Mouse (Mus musculus): Measurements from ENCODE around the gene Serpina3m. TPM values are rescaled to one million over a fixed set of nuclear protein-coding genes. Genes with fewer than 3 reads are reported as not detected.
"Not testable (repeated sequence)": the region's sequence is repeated elsewhere in the genome, so short reads cannot be mapped to it uniquely, and the experiment has no call there.

Serpina3m gene
- polyA plus RNA-seq, 1 experiment, result 0.18 TPM

GRCm38 (mm10) chr12:104356006-104356405 is 17.7 kb downstream of the Serpina3m start:
- H3K27ac ChIP-seq (ENCODE audit: control insufficient read depth, insufficient read depth, low read length), result no peak overlapping the region
- no peak overlapping the region for H3K4me3 ChIP-seq (ENCODE audit: control insufficient read depth, insufficient read depth, low read length)
- WGBS, result 23% methylated on average over 3 of the region's 3 CpGs
- no peaks in the 10 kb centered on the region for H3K27me3 ChIP-seq (ENCODE audit: control insufficient read depth, insufficient read depth, low read length)
- TF ChIP-seq CTCF (IDR thresholded peaks at IDR 0.05; ENCODE audit: borderline replicate concordance, control insufficient read depth, extremely low read depth, insufficient read depth, low read length, poor library complexity) (no peak), POLR2A (IDR thresholded peaks at IDR 0.05; ENCODE audit: control insufficient read depth, extremely low read depth, insufficient read depth, low read length, poor library complexity) (no peak)
- no peaks in the 10 kb centered on the region for H3K4me1 ChIP-seq (replicated peaks; ENCODE audit: control insufficient read depth, insufficient read depth, low read length)
- no peaks in the 10 kb centered on the region for H3K36me3 ChIP-seq (ENCODE audit: control insufficient read depth, insufficient read depth, low read length)
- DNase-seq, result no peak

DNA sequence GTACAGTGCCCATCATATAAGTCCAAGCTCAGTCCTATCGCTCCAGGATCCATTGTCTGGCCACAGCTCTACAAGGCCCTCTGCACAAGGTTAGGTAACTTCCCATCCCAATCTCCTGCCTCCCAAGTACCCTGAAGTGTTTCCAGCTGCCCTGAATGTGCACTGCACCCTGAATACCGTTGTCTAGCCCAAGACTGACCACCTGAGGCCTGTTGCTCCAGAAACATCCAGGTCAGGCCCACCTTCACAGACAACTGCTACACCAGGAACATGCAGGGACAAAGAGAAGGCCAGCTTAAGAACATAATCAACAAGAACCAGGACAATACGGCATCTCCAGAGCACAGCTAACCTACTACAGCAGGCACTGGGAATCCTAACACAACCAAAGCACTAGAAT is 31.7 kb downstream of the Serpina3m start:
- no peaks in the 10 kb centered on the region for H3K27me3 ChIP-seq (ENCODE audit: control insufficient read depth, insufficient read depth, low read length)
- no peak for DNase-seq
- H3K36me3 ChIP-seq (ENCODE audit: control insufficient read depth, insufficient read depth, low read length), result no peaks in the 10 kb centered on the region
- no peaks in the 10 kb centered on the region for H3K4me1 ChIP-seq (replicated peaks; ENCODE audit: control insufficient read depth, insufficient read depth, low read length)
- H3K27ac ChIP-seq (ENCODE audit: control insufficient read depth, insufficient read depth, low read length), result no peak overlapping the region
- 87% methylated on average over 3 of the region's 3 CpGs for WGBS
- no peak overlapping the region for H3K4me3 ChIP-seq (ENCODE audit: control insufficient read depth, insufficient read depth, low read length)
- TF ChIP-seq CTCF (IDR thresholded peaks at IDR 0.05; ENCODE audit: borderline replicate concordance, control insufficient read depth, extremely low read depth, insufficient read depth, low read length, poor library complexity) (no peak), POLR2A (IDR thresholded peaks at IDR 0.05; ENCODE audit: control insufficient read depth, extremely low read depth, insufficient read depth, low read length, poor library complexity) (no peak)

GRCm38 (mm10) chr12:104377179-104377578 is 38.9 kb downstream of the Serpina3m start:
- not testable (repeated sequence) for DNase-seq; H3K4me1 ChIP-seq (replicated peaks; ENCODE audit: control insufficient read depth, insufficient read depth, low read length)
- 91% methylated on average over 5 of the region's 5 CpGs for WGBS

GRCm38 (mm10) chr12:104378351-104378750 is 40.1 kb downstream of the Serpina3m start:
- WGBS, result 93% methylated on average over 2 of the region's 2 CpGs
- DNase-seq; H3K4me1 ChIP-seq (replicated peaks; ENCODE audit: control insufficient read depth, insufficient read depth, low read length); H3K27ac ChIP-seq (ENCODE audit: control insufficient read depth, insufficient read depth, low read length); H3K4me3 ChIP-seq (ENCODE audit: control insufficient read depth, insufficient read depth, low read length); H3K27me3 ChIP-seq (ENCODE audit: control insufficient read depth, insufficient read depth, low read length); H3K36me3 ChIP-seq (ENCODE audit: control insufficient read depth, insufficient read depth, low read length): not testable (repeated sequence)

More at GRCm38 (mm10) chr12:104377179-104377578, 38.9 kb downstream of the Serpina3m start:
- not testable (repeated sequence) for H3K36me3 ChIP-seq (ENCODE audit: control insufficient read depth, insufficient read depth, low read length); H3K4me3 ChIP-seq (ENCODE audit: control insufficient read depth, insufficient read depth, low read length); H3K27ac ChIP-seq (ENCODE audit: control insufficient read depth, insufficient read depth, low read length); H3K27me3 ChIP-seq (ENCODE audit: control insufficient read depth, insufficient read depth, low read length)

- WGBS, result 72% methylated on average over 5 of the region's 5 CpGs
- DNase-seq, result not testable (repeated sequence)
These were observed 40.5 kb downstream of the Serpina3m start for GRCm38 (mm10) chr12:104378815-104379214.

GRCm38 (mm10) chr12:104379856-104380255 is 41.6 kb downstream of the Serpina3m start:
- Histone ChIP-seq H3K4me3 (ENCODE audit: control insufficient read depth, insufficient read depth, low read length) (no peak overlapping the region), H3K27ac (ENCODE audit: control insufficient read depth, insufficient read depth, low read length) (no peak overlapping the region), H3K36me3 (ENCODE audit: control insufficient read depth, insufficient read depth, low read length) (no peaks in the 10 kb centered on the region), H3K4me1 (replicated peaks; ENCODE audit: control insufficient read depth, insufficient read depth, low read length) (no peaks in the 10 kb centered on the region), H3K27me3 (ENCODE audit: control insufficient read depth, insufficient read depth, low read length) (no peaks in the 10 kb centered on the region)
- no peak for TF ChIP-seq POLR2A (IDR thresholded peaks at IDR 0.05; ENCODE audit: control insufficient read depth, extremely low read depth, insufficient read depth, low read length, poor library complexity)
- TF ChIP-seq CTCF (IDR thresholded peaks at IDR 0.05; ENCODE audit: borderline replicate concordance, control insufficient read depth, extremely low read depth, insufficient read depth, low read length, poor library complexity), result no peak
- over 99% methylated on average over 11 of the region's 11 CpGs for whole genome bisulfite sequencing
- DNase-seq, result no peak

More at GRCm38 (mm10) chr12:104378815-104379214, 40.5 kb downstream of the Serpina3m start:
- H3K27me3 ChIP-seq (ENCODE audit: control insufficient read depth, insufficient read depth, low read length); H3K4me3 ChIP-seq (ENCODE audit: control insufficient read depth, insufficient read depth, low read length); H3K36me3 ChIP-seq (ENCODE audit: control insufficient read depth, insufficient read depth, low read length); H3K4me1 ChIP-seq (replicated peaks; ENCODE audit: control insufficient read depth, insufficient read depth, low read length); H3K27ac ChIP-seq (ENCODE audit: control insufficient read depth, insufficient read depth, low read length): not testable (repeated sequence)

GRCm38 (mm10) chr12:104381071-104381604 is 42.9 kb downstream of the Serpina3m start:
- H3K4me1 ChIP-seq (replicated peaks; ENCODE audit: control insufficient read depth, insufficient read depth, low read length); H3K4me3 ChIP-seq (ENCODE audit: control insufficient read depth, insufficient read depth, low read length); H3K27me3 ChIP-seq (ENCODE audit: control insufficient read depth, insufficient read depth, low read length); H3K27ac ChIP-seq (ENCODE audit: control insufficient read depth, insufficient read depth, low read length); H3K36me3 ChIP-seq (ENCODE audit: control insufficient read depth, insufficient read depth, low read length); DNase-seq: not testable (repeated sequence)
- 95% methylated on average over 8 of the region's 8 CpGs for WGBS

- DNase-seq; H3K4me1 ChIP-seq (replicated peaks; ENCODE audit: control insufficient read depth, insufficient read depth, low read length); H3K36me3 ChIP-seq (ENCODE audit: control insufficient read depth, insufficient read depth, low read length); H3K4me3 ChIP-seq (ENCODE audit: control insufficient read depth, insufficient read depth, low read length); H3K27ac ChIP-seq (ENCODE audit: control insufficient read depth, insufficient read depth, low read length); H3K27me3 ChIP-seq (ENCODE audit: control insufficient read depth, insufficient read depth, low read length): not testable (repeated sequence)
These were observed 47.7 kb downstream of the Serpina3m start for GRCm38 (mm10) chr12:104385987-104386386.

DNA sequence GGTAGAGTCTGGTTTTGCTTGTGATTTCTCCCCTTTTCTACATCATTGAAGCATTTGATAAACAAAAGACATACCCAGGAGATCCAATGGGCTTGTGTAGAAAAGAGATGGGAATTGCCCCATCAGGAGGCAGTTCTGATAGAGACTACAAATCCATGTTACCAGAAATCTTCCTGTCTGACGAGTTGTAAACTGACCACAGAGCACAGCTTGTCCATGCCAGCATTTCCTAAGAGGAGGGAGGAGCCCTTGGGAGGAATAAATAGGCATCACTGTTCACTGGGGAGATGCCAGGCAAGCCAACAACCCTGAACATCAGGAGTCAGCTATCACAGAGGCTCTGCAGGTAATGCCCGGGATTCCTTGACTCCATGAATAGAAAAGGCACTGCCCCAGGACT is 48.6 kb downstream of the Serpina3m start:
- not testable (repeated sequence) for DNase-seq; H3K27me3 ChIP-seq (ENCODE audit: control insufficient read depth, insufficient read depth, low read length); H3K27ac ChIP-seq (ENCODE audit: control insufficient read depth, insufficient read depth, low read length); H3K4me3 ChIP-seq (ENCODE audit: control insufficient read depth, insufficient read depth, low read length); H3K36me3 ChIP-seq (ENCODE audit: control insufficient read depth, insufficient read depth, low read length); H3K4me1 ChIP-seq (replicated peaks; ENCODE audit: control insufficient read depth, insufficient read depth, low read length)
- 81% methylated on average over 2 of the region's 2 CpGs for WGBS

Measured in thymus, adult 2 months (tissue).